Mouse (Mus musculus) testis, postnatal 10 days (tissue): ENCODE results near the gene Taf5.

Experiments used
- DNase-seq: peaks from one replicate; pipeline ENCODE4 v3.0.0; 2021; ENCODE audit warnings: low spot score

Gene Taf5

GRCm38 (mm10) chr19:47067096-47067882 lies at the start of gene Taf5:
Gene Taf5 (plus strand): TSS chr19:47067746.
- peak; percentile 98 for DNase-seq

GRCm38 (mm10) chr19:47017831-47018230 lies 49.7 kb upstream of the Taf5 start:
- no peak for DNase-seq

- no peak for DNase-seq
Measured at GRCm38 (mm10) chr19:47018330-47018729, 49.2 kb upstream of the Taf5 start.

GRCm38 (mm10) chr19:47019326-47019725 lies 48.2 kb upstream of the Taf5 start:
- no peak for DNase-seq

GRCm38 (mm10) chr19:47022709-47023108 lies 44.8 kb upstream of the Taf5 start:
- DNase-seq, result no peak

- DNase-seq, result no peak
Measured at GRCm38 (mm10) chr19:47023546-47023945, 44.0 kb upstream of the Taf5 start.

- no peak for DNase-seq
Measured at GRCm38 (mm10) chr19:47024954-47025353, 42.6 kb upstream of the Taf5 start.

- no peak for DNase-seq
Measured at GRCm38 (mm10) chr19:47026513-47026912, 41.0 kb upstream of the Taf5 start.

- DNase-seq, result no peak
Measured at GRCm38 (mm10) chr19:47029796-47030195, 37.8 kb upstream of the Taf5 start.

GRCm38 (mm10) chr19:47031770-47032169 lies 35.8 kb upstream of the Taf5 start:
- no peak for DNase-seq

- DNase-seq, result no peak
Measured at GRCm38 (mm10) chr19:47034916-47035315, 32.6 kb upstream of the Taf5 start.

- no peak for DNase-seq
Measured at GRCm38 (mm10) chr19:47036596-47036995, 30.9 kb upstream of the Taf5 start.

- no peak for DNase-seq
Measured at GRCm38 (mm10) chr19:47040720-47041473, 26.6 kb upstream of the Taf5 start.

- DNase-seq, result no peak
Measured at GRCm38 (mm10) chr19:47043608-47044007, 23.9 kb upstream of the Taf5 start.

GRCm38 (mm10) chr19:47046343-47046742 lies 21.2 kb upstream of the Taf5 start:
- DNase-seq, result no peak

GRCm38 (mm10) chr19:47047236-47047833 lies 20.2 kb upstream of the Taf5 start:
- DNase-seq, result no peak

GRCm38 (mm10) chr19:47049061-47049460 lies 18.5 kb upstream of the Taf5 start:
- no peak for DNase-seq

- DNase-seq, result no peak
Measured at GRCm38 (mm10) chr19:47049840-47050239, 17.7 kb upstream of the Taf5 start.

- peak; percentile 84 for DNase-seq
Measured at GRCm38 (mm10) chr19:47050271-47051032, 17.1 kb upstream of the Taf5 start, which contains the start of gene Pcgf6. Gene Pcgf6 (minus strand): TSS chr19:47050906.

- DNase-seq, result no peak
Measured at GRCm38 (mm10) chr19:47052927-47053326, 14.6 kb upstream of the Taf5 start.

- peak; percentile 18 for DNase-seq
Measured at GRCm38 (mm10) chr19:47053471-47053870, 14.1 kb upstream of the Taf5 start.

GRCm38 (mm10) chr19:47057684-47058083 lies 9.9 kb upstream of the Taf5 start:
- no peak for DNase-seq
